In genomic region chrX:142966008-142966966, GRCm38 (mm10) we compare ENCODE assay signal across 8 mouse cellular contexts. TPM values are rescaled to one million over a fixed set of nuclear protein-coding genes. Genes with fewer than 3 reads are reported as not detected.
A peak's percentile ranks its signal among the peaks of the same experiment; 100 is the strongest.
DNase-seq lines count a peak whose midpoint lies in the region; ATAC-seq and TF ChIP-seq lines count a peak whose summit lies in the region.

Gene Ammecr1 (minus strand): TSS chrX:142966728.

- H3K9me3 ChIP-seq in embryonic facial prominence, embryonic 12.5 days: no peaks in the 10 kb centered on the region
- no peaks in the 10 kb centered on the region for H3K9me3 ChIP-seq in limb, embryonic 14.5 days (ENCODE audit: control insufficient read depth, low read length)
- H3K9me3 ChIP-seq in midbrain, embryonic 16.5 days (replicated peaks; ENCODE audit: control insufficient read depth, low read length, poor library complexity, severe bottlenecking): no peaks in the 10 kb centered on the region

- peaks cover 13% of the 10 kb centered on the region; the same call in 1 of the 2 replicates for H3K27me3 ChIP-seq in embryonic facial prominence, embryonic 12.5 days
- H3K27me3 ChIP-seq in kidney, adult 2 months (replicated peaks; ENCODE audit: control insufficient read depth, insufficient read depth, low read length): no peaks in the 10 kb centered on the region
- no peaks in the 10 kb centered on the region for H3K27me3 ChIP-seq in limb, embryonic 14.5 days (ENCODE audit: control insufficient read depth, insufficient read depth, low read length)
- H3K27me3 ChIP-seq in midbrain, embryonic 16.5 days (ENCODE audit: control insufficient read depth, insufficient read depth, low read depth, low read length): peaks cover 2% of the 10 kb centered on the region

- H3K4me3 ChIP-seq in embryonic facial prominence, embryonic 12.5 days: peak within 1 kb of the TSS; percentile 67
- H3K4me3 ChIP-seq in kidney, adult 2 months (ENCODE audit: insufficient read depth, low read depth, low read length): peak within 1 kb of the TSS; percentile 80
- H3K4me3 ChIP-seq in limb, embryonic 14.5 days (replicated peaks; ENCODE audit: low read length): peak within 1 kb of the TSS; percentile 61
- peak within 1 kb of the TSS; percentile 64 for H3K4me3 ChIP-seq in midbrain, embryonic 16.5 days (ENCODE audit: low read depth, low read length)

- peak; percentile 91 for ATAC-seq in embryonic facial prominence, embryonic 12.5 days (ENCODE audit: insufficient number of reproducible peaks, insufficient read depth, low FRiP score, low TSS enrichment)
- peak; percentile 90 for ATAC-seq in limb, embryonic 14.5 days (ENCODE audit: low FRiP score, low read depth)
- ATAC-seq in midbrain, embryonic 16.5 days: peak; percentile 96

- DNase-seq in 416B (ENCODE audit: low read depth): peak; percentile 70
- DNase-seq in adrenal gland, postnatal 36 days: peak; percentile 77 to 86
- peak; percentile 80 to 85 for DNase-seq in heart, adult 18-20 months
- DNase-seq in kidney, adult 2 months: peak; percentile 75
- DNase-seq in limb, embryonic 14.5 days (ENCODE audit: low spot score): peak; percentile 76
- DNase-seq in spleen, postnatal 10 days (ENCODE audit: low spot score in 2 of 2): peak; percentile 66 to 82

- peak within 1 kb of the TSS; percentile 92 for H3K27ac ChIP-seq in embryonic facial prominence, embryonic 12.5 days
- peak within 1 kb of the TSS; percentile 81 for H3K27ac ChIP-seq in kidney, adult 2 months (ENCODE audit: insufficient read depth, low read depth, low read length)
- H3K27ac ChIP-seq in limb, embryonic 14.5 days (replicated peaks; ENCODE audit: low read depth, low read length): peak within 1 kb of the TSS; percentile 86
- peak within 1 kb of the TSS; percentile 82 for H3K27ac ChIP-seq in midbrain, embryonic 16.5 days (ENCODE audit: low read length)

- peak within 1 kb of the TSS; percentile 54 for H3K4me2 ChIP-seq in embryonic facial prominence, embryonic 12.5 days (replicated peaks)
- H3K4me2 ChIP-seq in limb, embryonic 14.5 days (replicated peaks; ENCODE audit: low read depth, low read length, severe bottlenecking): peak within 1 kb of the TSS; percentile 48
- peak within 1 kb of the TSS; percentile 60 for H3K4me2 ChIP-seq in midbrain, embryonic 16.5 days (ENCODE audit: low read length)

- no peak for TF ChIP-seq CTCF in kidney, adult 2 months (conservative IDR thresholded peaks at IDR 0.05; ENCODE audit: insufficient read depth, insufficient read length, low read depth, low read length)

- H3K36me3 ChIP-seq in embryonic facial prominence, embryonic 12.5 days: no peaks in the 10 kb centered on the region
- H3K36me3 ChIP-seq in kidney, adult 2 months (ENCODE audit: control insufficient read depth, insufficient read depth, low read length): no peaks in the 10 kb centered on the region
- no peaks in the 10 kb centered on the region for H3K36me3 ChIP-seq in limb, embryonic 14.5 days (ENCODE audit: control insufficient read depth, insufficient read depth, low read length)
- H3K36me3 ChIP-seq in midbrain, embryonic 16.5 days (ENCODE audit: control insufficient read depth, insufficient read depth, low read length): no peaks in the 10 kb centered on the region

- no peak for TF ChIP-seq POLR2A in kidney, adult 2 months (IDR thresholded peaks at IDR 0.05; ENCODE audit: low read depth, low read length)
- TF ChIP-seq POLR2A in limb, embryonic 14.5 days (IDR thresholded peaks at IDR 0.05; ENCODE audit: borderline replicate concordance, extremely low read depth, insufficient read depth, insufficient read length): 0 out of 2 replicates have a peak, but pooled peaks have one; percentile 20

- WGBS in embryonic facial prominence, embryonic 12.5 days: 15% methylated on average over 74 of the region's 112 CpGs
- 1% methylated on average over 68 of the region's 112 CpGs for WGBS in kidney, adult 2 months
- 19% methylated on average over 40 of the region's 112 CpGs for WGBS in limb, embryonic 14.5 days
- 32% methylated on average over 69 of the region's 112 CpGs for WGBS in midbrain, embryonic 16.5 days

- H3K9ac ChIP-seq in embryonic facial prominence, embryonic 12.5 days: peak within 1 kb of the TSS; percentile 66
- H3K9ac ChIP-seq in limb, embryonic 14.5 days (ENCODE audit: low read depth, low read length, severe bottlenecking): peak within 1 kb of the TSS; percentile 74
- H3K9ac ChIP-seq in midbrain, embryonic 16.5 days (ENCODE audit: low read depth, low read length): peak within 1 kb of the TSS; percentile 68

- H3K4me1 ChIP-seq in embryonic facial prominence, embryonic 12.5 days: no peaks in the 10 kb centered on the region
- peaks cover 3% of the 10 kb centered on the region; the same call in 1 of the 2 replicates for H3K4me1 ChIP-seq in kidney, adult 2 months (ENCODE audit: control insufficient read depth, insufficient read depth, low read length)
- no peaks in the 10 kb centered on the region for H3K4me1 ChIP-seq in limb, embryonic 14.5 days (ENCODE audit: control insufficient read depth, insufficient read depth, low read length)
- H3K4me1 ChIP-seq in midbrain, embryonic 16.5 days (ENCODE audit: control insufficient read depth, insufficient read depth, low read length): no peaks in the 10 kb centered on the region

RNA-seq across cellular contexts. Expression of gene Ammecr1, which starts in this region (rescaled TPM):
- total RNA-seq in adrenal gland, postnatal 36 days (2021): 10 to 100 TPM; 10.1 to 11.6 TPM
- 14.9 and 15.1 TPM in 2 replicates for polyA plus RNA-seq in embryonic facial prominence, embryonic 12.5 days (2016; fragmentation: Nextera tagmentation; extraction: Ambion mirVana)
- total RNA-seq in heart, adult 18-20 months (2021): 10 to 100 TPM; 10.3 to 13.2 TPM
- 0.31 and 0.47 TPM in 2 replicates for polyA plus RNA-seq in kidney, adult 2 months (2012; rRNA removed)
- polyA plus RNA-seq in limb, embryonic 14.5 days (2012; rRNA removed): 6.8 and 7.1 TPM in 2 replicates
- 19.6 and 20.1 TPM in 2 replicates for polyA plus RNA-seq in limb, embryonic 14.5 days (2014; fragmentation: Nextera tagmentation; extraction: Ambion mirVana)
- 2.8 and 3.8 TPM in 2 replicates for polyA plus RNA-seq in midbrain, embryonic 16.5 days (2015; fragmentation: Nextera tagmentation; extraction: Ambion mirVana)

Comparison
In these comparisons a context has a peak if more than half of its experiments do, and no peak if none do; other contexts are left out.
1. Peak in every context shown above with its lines: DNase-seq, ATAC-seq, H3K4me3 ChIP-seq and H3K27ac ChIP-seq.
2. Peak in DNase-seq, H3K4me3 ChIP-seq and H3K27ac ChIP-seq in kidney, adult 2 months; RNA of the gene not detected or under 1 TPM.